27 mouse cellular contexts compared by ENCODE assay signal in genomic region chr1:126626206-126626605, GRCm38 (mm10).
"Had no signal": no experiment of that assay in that cellular context is flagged by ENCODE, and none has a peak within 500 bp of the region (broad histone marks: within the 10 kb centered on the region; RNA-seq: fewer than 3 reads in every experiment).

No protein-coding gene starts in this region.

- H3K27me3 ChIP-seq: embryonic facial prominence, embryonic 12.5 days; embryonic facial prominence, embryonic 13.5 days; embryonic facial prominence, embryonic 15.5 days; forebrain, embryonic 12.5 days; forebrain, embryonic 13.5 days; forebrain, embryonic 15.5 days had no signal

- H3K4me3 ChIP-seq: embryonic facial prominence, embryonic 12.5 days; embryonic facial prominence, embryonic 13.5 days; embryonic facial prominence, embryonic 15.5 days; erythroblast, embryonic 14.5 days; forebrain, embryonic 10.5 days; forebrain, embryonic 12.5 days; forebrain, embryonic 13.5 days; forebrain, embryonic 15.5 days; gastrocnemius, adult 2 months; heart, adult 2 months; heart, embryonic 10.5 days had no signal

- H3K9me3 ChIP-seq: embryonic facial prominence, embryonic 12.5 days; embryonic facial prominence, embryonic 13.5 days; embryonic facial prominence, embryonic 15.5 days; forebrain, embryonic 12.5 days; forebrain, embryonic 13.5 days; forebrain, embryonic 15.5 days; heart, embryonic 10.5 days had no signal

- H3K27ac ChIP-seq: embryonic facial prominence, embryonic 12.5 days; embryonic facial prominence, embryonic 13.5 days; embryonic facial prominence, embryonic 15.5 days; forebrain, embryonic 10.5 days; forebrain, embryonic 12.5 days; forebrain, embryonic 13.5 days; forebrain, embryonic 15.5 days; gastrocnemius, adult 2 months; heart, adult 2 months; heart, embryonic 10.5 days had no signal

- H3K4me2 ChIP-seq: embryonic facial prominence, embryonic 12.5 days; embryonic facial prominence, embryonic 13.5 days; embryonic facial prominence, embryonic 15.5 days; forebrain, embryonic 12.5 days; forebrain, embryonic 13.5 days; forebrain, embryonic 15.5 days had no signal

- ATAC-seq: forebrain, embryonic 13.5 days; forebrain, embryonic 14.5 days; forebrain, embryonic 15.5 days; forebrain, embryonic 16.5 days; forebrain, postnatal 0 days had no signal

- H3K9ac ChIP-seq: embryonic facial prominence, embryonic 12.5 days; embryonic facial prominence, embryonic 13.5 days; embryonic facial prominence, embryonic 15.5 days; forebrain, embryonic 12.5 days; forebrain, embryonic 13.5 days; forebrain, embryonic 15.5 days; forebrain, postnatal 0 days had no signal

- H3K36me3 ChIP-seq: embryonic facial prominence, embryonic 12.5 days; embryonic facial prominence, embryonic 13.5 days; embryonic facial prominence, embryonic 15.5 days; forebrain, embryonic 10.5 days; forebrain, embryonic 12.5 days; forebrain, embryonic 15.5 days; heart, embryonic 10.5 days had no signal

- DNase-seq: cerebellum, adult 8-10 months; cerebellum, adult 9-10 months; cerebellum, adult 9-11 months; cerebellum, postnatal 10 days; cerebellum, postnatal 14 days; cerebellum, postnatal 25 days; cerebellum, postnatal 36 days; embryo, embryonic 11 days; forebrain, postnatal 0 days; gastrocnemius, adult 2 months; gastrocnemius, postnatal 10 days; gastrocnemius, postnatal 14 days; gastrocnemius, postnatal 25 days; gastrocnemius, postnatal 36 days; heart, adult 18-20 months; heart, adult 2 months had no signal

- H3K4me1 ChIP-seq: embryonic facial prominence, embryonic 12.5 days; forebrain, embryonic 10.5 days; forebrain, embryonic 12.5 days; forebrain, embryonic 13.5 days; forebrain, embryonic 15.5 days; heart, embryonic 10.5 days had no signal
